Mouse (Mus musculus) stomach, postnatal 0 days (tissue): Measurements from ENCODE around the gene Nr0b2. TPM values are rescaled to one million over a fixed set of nuclear protein-coding genes. Genes with fewer than 3 reads are reported as not detected.
"Not testable (repeated sequence)": the region's sequence is repeated elsewhere in the genome, so short reads cannot be mapped to it uniquely, and the experiment has no call there.

Experiments
- ATAC-seq: fragments of 200-750 bp; cut with Nextera tagmentation; 2 replicates; pipeline ENCODE4 v1.8.0; 2017; ENCODE audit not compliant: low FRiP score, low TSS enrichment
- DNase-seq: peaks from one replicate; pipeline ENCODE4 v3.0.0-alpha.2; 2016; ENCODE audit warnings: low spot score
- H3K27ac ChIP-seq: fragments of 300-500 bp; sonication (generic); replicated peaks from 2 replicates; pipeline ENCODE4 v1.5.1; 2014; ENCODE audit warnings: mild to moderate bottlenecking, control low read depth
- H3K27me3 ChIP-seq: fragments of 300-500 bp; sonication (generic); 2 replicates; pipeline ENCODE4 v1.6.1; 2014; ENCODE audit warnings: low read length; ENCODE audit not compliant: control insufficient read depth, insufficient read depth
- H3K36me3 ChIP-seq: fragments of 300-500 bp; sonication (generic); 2 replicates; pipeline ENCODE4 v1.6.1; 2014; ENCODE audit warnings: low read length, mixed read lengths; ENCODE audit not compliant: control insufficient read depth, insufficient read depth
- H3K4me1 ChIP-seq: fragments of 300-500 bp; sonication (generic); replicated peaks from 2 replicates; pipeline ENCODE4 v1.6.1; 2014; ENCODE audit warnings: antibody characterized with exemption; ENCODE audit not compliant: control insufficient read depth, insufficient read depth
- H3K4me2 ChIP-seq: fragments of 300-500 bp; sonication (generic); replicated peaks from 2 replicates; pipeline ENCODE4 v1.6.1; 2014; ENCODE audit warnings: low read depth, mild to moderate bottlenecking, control low read depth, moderate library complexity
- H3K4me3 ChIP-seq: fragments of 300-500 bp; sonication (generic); 2 replicates; pipeline ENCODE4 v1.5.1; 2014; ENCODE audit warnings: low read depth, low read length, control low read depth
- H3K9ac ChIP-seq: fragments of 300-500 bp; sonication (generic); 2 replicates; pipeline ENCODE4 v1.6.1; 2014; ENCODE audit warnings: mild to moderate bottlenecking, low read length, control low read depth, mixed read lengths
- H3K9me3 ChIP-seq: fragments of 300-500 bp; sonication (generic); 2 replicates; pipeline ENCODE4 v1.6.1; 2016; ENCODE audit warnings: low read length; ENCODE audit not compliant: control insufficient read depth
- CTCF ChIP-seq: IDR thresholded peaks from 2 replicates; pipeline ENCODE4 v1.5.1; 2016; ENCODE audit warnings: antibody characterized with exemption, low read depth, mild to moderate bottlenecking, moderate library complexity
- EP300 ChIP-seq: optimal IDR thresholded peaks from 2 replicates; pipeline ENCODE3; 2016; ENCODE audit warnings: antibody characterized with exemption
- WGBS: fragments of 180-500 bp; shearing (Covaris S2); extraction: QIAGEN DNeasy Blood & Tissue Kit; methylation state at CpG from one replicate; pipeline ENCODE4 v1.1.7; 2014; 5-methylcytosine and 5-hydroxymethylcytosine counted together
- polyA plus RNA-seq: library from polyadenylated mRNA; unstranded; fragments of >200 nt; fragmentation: Nextera tagmentation; extraction: Ambion mirVana; gene quantifications from 2 replicates; pipeline ENCODE4 v1.2.1, GENCODE M21; 2015

Gene Nr0b2
- 4.7 and 5.2 TPM in 2 replicates for polyA plus RNA-seq

GRCm38 (mm10) chr4:133552768-133553447, at the start of gene Nr0b2:
TSS of gene Nr0b2 (plus strand) at chr4:133553376.
- Histone ChIP-seq H3K9ac (no peak within 1 kb of the TSS), H3K4me1 (no peaks in the 10 kb centered on the region), H3K4me2 (peak within 1 kb of the TSS; percentile 32), H3K4me3 (no peak within 1 kb of the TSS), H3K27me3 (no peaks in the 10 kb centered on the region), H3K9me3 (no peaks in the 10 kb centered on the region), H3K36me3 (no peaks in the 10 kb centered on the region), H3K27ac (peak within 1 kb of the TSS; percentile 71)
- peak; percentile 70 for ATAC-seq
- TF ChIP-seq CTCF (no peak), EP300 (no peak)
- WGBS: 40% methylated on average over 10 of the region's 10 CpGs
- DNase-seq: peak; percentile 70

- Histone ChIP-seq H3K36me3 (no peaks in the 10 kb centered on the region), H3K4me1 (no peaks in the 10 kb centered on the region), H3K9ac (no peak overlapping the region), H3K4me2 (no peak overlapping the region), H3K9me3 (no peaks in the 10 kb centered on the region), H3K4me3 (no peak overlapping the region), H3K27me3 (peaks cover 8% of the 10 kb centered on the region), H3K27ac (no peak overlapping the region)
- 46% methylated on average over 5 of the region's 5 CpGs for WGBS
- no peak for ATAC-seq
- DNase-seq: no peak
- no peak for TF ChIP-seq EP300
- no peak for TF ChIP-seq CTCF
Measured at GRCm38 (mm10) chr4:133504300-133504699, 48.9 kb upstream of the Nr0b2 start.

GRCm38 (mm10) chr4:133504755-133505485, 48.3 kb upstream of the Nr0b2 start:
- no peak overlapping the region for H3K9ac ChIP-seq
- H3K4me3 ChIP-seq: no peak overlapping the region
- no peak overlapping the region for H3K4me2 ChIP-seq
- H3K27me3 ChIP-seq: peaks cover 6% of the 10 kb centered on the region
- DNase-seq: no peak
- ATAC-seq: no peak
- H3K9me3 ChIP-seq: no peaks in the 10 kb centered on the region
- H3K36me3 ChIP-seq: no peaks in the 10 kb centered on the region
- TF ChIP-seq EP300 (no peak), CTCF (no peak)
- no peak overlapping the region for H3K27ac ChIP-seq
- 46% methylated on average over 9 of the region's 9 CpGs for WGBS
- no peaks in the 10 kb centered on the region for H3K4me1 ChIP-seq

GRCm38 (mm10) chr4:133506573-133506972, 46.6 kb upstream of the Nr0b2 start:
- no peak overlapping the region for H3K9ac ChIP-seq
- WGBS: 67% methylated on average over 5 of the region's 5 CpGs
- no peaks in the 10 kb centered on the region for H3K4me1 ChIP-seq
- H3K9me3 ChIP-seq: no peaks in the 10 kb centered on the region
- TF ChIP-seq EP300 (no peak), CTCF (no peak)
- no peaks in the 10 kb centered on the region for H3K27me3 ChIP-seq
- no peak for ATAC-seq
- H3K27ac ChIP-seq: no peak overlapping the region
- H3K4me2 ChIP-seq: no peak overlapping the region
- H3K4me3 ChIP-seq: no peak overlapping the region
- H3K36me3 ChIP-seq: no peaks in the 10 kb centered on the region
- no peak for DNase-seq

- no peaks in the 10 kb centered on the region for H3K4me1 ChIP-seq
- no peak overlapping the region for H3K27ac ChIP-seq
- H3K36me3 ChIP-seq: no peaks in the 10 kb centered on the region
- H3K4me2 ChIP-seq: no peak overlapping the region
- TF ChIP-seq EP300 (no peak), CTCF (no peak)
- ATAC-seq: no peak
- 84% methylated on average over 7 of the region's 7 CpGs for WGBS
- no peaks in the 10 kb centered on the region for H3K27me3 ChIP-seq
- H3K4me3 ChIP-seq: no peak overlapping the region
- DNase-seq: no peak
- no peak overlapping the region for H3K9ac ChIP-seq
- H3K9me3 ChIP-seq: no peaks in the 10 kb centered on the region
Measured at GRCm38 (mm10) chr4:133508990-133509389, 44.2 kb upstream of the Nr0b2 start.

GRCm38 (mm10) chr4:133511050-133511449, 42.1 kb upstream of the Nr0b2 start:
- H3K4me1 ChIP-seq: no peaks in the 10 kb centered on the region
- no peaks in the 10 kb centered on the region for H3K27me3 ChIP-seq
- 72% methylated on average over 5 of the region's 5 CpGs for WGBS
- TF ChIP-seq CTCF (no peak), EP300 (no peak)
- H3K36me3 ChIP-seq: no peaks in the 10 kb centered on the region
- no peaks in the 10 kb centered on the region for H3K9me3 ChIP-seq
- ATAC-seq (no peak), DNase-seq (no peak)
- no peak overlapping the region for H3K4me2 ChIP-seq
- no peak overlapping the region for H3K9ac ChIP-seq
- H3K4me3 ChIP-seq: no peak overlapping the region
- H3K27ac ChIP-seq: no peak overlapping the region

GRCm38 (mm10) chr4:133512511-133512910, 40.7 kb upstream of the Nr0b2 start:
- not testable (repeated sequence) for ATAC-seq, H3K36me3 ChIP-seq, DNase-seq, H3K4me3 ChIP-seq, H3K27me3 ChIP-seq, H3K9me3 ChIP-seq, H3K27ac ChIP-seq, H3K4me2 ChIP-seq, H3K9ac ChIP-seq, H3K4me1 ChIP-seq
- WGBS: 52% methylated on average over 4 of the region's 5 CpGs
